Mouse (Mus musculus): ENCODE data around the gene Rrad.

DNA sequence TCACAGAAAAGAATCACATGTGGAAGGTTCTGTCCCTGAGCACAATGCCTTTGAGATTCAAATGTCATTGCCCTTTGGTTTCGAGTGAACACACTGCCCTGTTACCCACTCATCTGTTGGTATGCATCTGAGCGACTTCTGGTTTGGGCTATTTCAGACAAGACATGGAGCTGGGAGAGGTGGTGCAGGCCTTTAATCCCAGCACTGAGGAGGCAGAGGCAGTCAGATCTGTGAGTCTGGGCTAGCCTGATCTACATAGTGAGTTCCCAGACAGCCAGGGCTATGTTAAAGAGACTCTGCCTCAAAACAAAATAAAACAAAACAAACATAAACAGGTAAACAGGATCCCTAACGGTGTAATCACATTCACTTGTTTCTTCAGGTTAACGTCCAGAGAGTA is 24.5 kb upstream of the Rrad start:
- TF ChIP-seq CTCF (IDR thresholded peaks at IDR 0.05; ENCODE audit: insufficient read depth, low read depth, low read length) = no peak
- TF ChIP-seq POLR2A (IDR thresholded peaks at IDR 0.05; ENCODE audit: insufficient read depth, low read depth, low read length) = no peak

All from olfactory bulb, adult 2 months (tissue).